Mouse (Mus musculus): ENCODE results near the gene Elf2.

DNA sequence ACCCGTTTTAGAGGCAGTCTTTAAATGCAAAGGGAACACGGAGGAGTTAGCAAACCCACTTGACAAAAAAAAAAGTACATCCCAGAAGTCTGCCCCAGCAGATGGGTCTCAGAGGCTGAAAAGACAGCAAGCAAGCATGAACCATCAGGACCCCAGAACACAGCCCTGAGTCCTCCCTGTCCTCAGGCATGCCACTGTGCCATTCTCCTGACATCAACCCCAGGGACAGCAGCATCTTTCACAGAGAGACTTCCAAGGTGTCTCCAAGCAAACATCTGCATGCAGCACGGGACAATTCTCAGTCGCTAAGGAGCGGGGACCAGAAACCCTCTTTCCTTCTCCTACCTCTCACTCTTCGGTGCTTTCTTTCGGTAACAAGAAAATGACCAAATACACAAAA lies 18.1 kb downstream of the Elf2 start:
- TF ChIP-seq GATA1 (IDR thresholded peaks at IDR 0.05; ENCODE audit: borderline replicate concordance, low read length) (no peak), FLI1 (IDR thresholded peaks at IDR 0.05; ENCODE audit: low read length) (no peak)

All from megakaryocyte, embryonic 14.5 days (primary cell).